Mouse (Mus musculus) left cerebral cortex, adult 11 months (tissue): ENCODE measurements around the gene Skint3.
"Not testable (repeated sequence)": the region's sequence is repeated elsewhere in the genome, so short reads cannot be mapped to it uniquely, and the experiment has no call there.

Experiments used
- DNase-seq: peaks from one replicate; pipeline ENCODE4 v3.0.0; 2022; ENCODE audit warnings: low spot score

The Skint3 gene

DNA sequence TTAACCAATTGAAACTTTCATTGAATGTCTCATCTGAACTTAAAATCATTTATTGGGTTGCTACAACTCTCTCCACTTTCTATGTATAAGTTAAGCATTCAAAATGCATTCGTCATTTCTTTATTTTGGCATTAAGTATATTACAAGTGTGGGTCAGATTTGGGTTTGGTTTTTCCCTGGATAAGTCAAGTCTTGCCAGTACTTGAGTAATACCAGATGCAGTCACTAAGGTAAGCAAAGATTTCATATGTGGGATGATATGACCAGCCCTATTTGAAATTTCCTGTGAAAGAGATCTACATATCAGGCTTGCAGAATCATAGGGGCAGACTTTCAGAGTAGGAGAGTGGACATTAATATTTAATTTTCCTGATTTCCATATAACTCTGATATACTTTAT, at the start of gene Skint3:
TSS of gene Skint3 (plus strand) at position 301 of the 400 bp plus-strand sequence.
- DNase-seq = no peak

DNA sequence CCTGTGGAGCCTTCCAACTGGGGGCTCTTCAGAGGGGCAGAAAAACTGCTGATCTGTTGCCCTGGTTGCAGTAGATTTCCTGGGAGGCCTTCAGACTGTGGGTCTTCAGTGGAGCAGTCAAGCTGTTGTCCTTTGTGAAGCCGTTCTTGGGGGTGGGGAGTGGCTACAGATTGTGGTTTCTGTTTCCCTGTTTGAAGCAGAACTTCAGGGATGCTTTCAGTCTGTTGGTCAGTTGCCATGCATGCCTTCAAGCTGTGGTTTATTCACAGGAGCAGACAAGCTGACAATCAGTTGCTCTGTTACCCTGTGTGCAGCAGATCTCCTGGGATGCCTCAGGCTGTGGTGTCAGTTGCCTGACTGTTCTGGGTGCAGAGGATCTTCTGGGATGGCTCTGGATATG, 11.4 kb downstream of the Skint3 start:
- no peak for DNase-seq

DNA sequence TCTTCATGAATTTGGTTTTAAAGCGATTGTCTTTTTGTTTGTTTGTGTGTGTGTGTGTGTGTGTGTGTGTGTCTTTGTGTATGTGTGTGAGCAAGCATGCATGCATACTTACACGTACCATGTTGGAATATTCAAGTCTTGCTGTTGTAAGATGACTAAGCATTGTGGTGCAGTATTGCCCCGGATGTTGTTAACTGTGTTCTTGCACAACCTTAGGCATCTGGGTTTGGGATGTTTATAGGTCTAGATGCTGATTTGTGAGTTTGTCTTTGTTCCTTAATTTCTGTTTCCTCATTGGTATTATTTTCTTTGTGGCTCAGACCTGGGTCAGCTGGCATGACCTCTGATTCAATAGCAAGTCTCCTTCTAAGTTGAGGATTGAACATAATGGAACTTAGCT, 11.9 kb downstream of the Skint3 start:
- no peak for DNase-seq

DNA sequence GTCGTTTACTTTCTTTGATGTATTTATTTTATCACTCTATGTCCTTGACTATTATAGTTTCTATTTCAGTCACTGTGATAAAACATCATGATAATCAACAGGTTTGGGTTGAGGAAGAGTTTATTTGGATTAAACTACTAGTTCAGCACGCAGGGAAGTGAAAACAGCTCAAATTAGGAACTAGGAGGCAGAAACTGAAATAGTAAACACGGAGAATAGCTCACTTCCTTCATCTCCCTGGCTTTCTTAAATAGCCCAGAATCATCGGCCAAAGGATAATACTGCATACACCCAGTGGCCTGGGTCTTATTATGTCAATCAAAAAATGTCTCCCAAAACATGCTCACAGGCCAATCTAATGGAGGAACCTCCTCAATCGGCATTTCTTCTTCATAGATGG, 24.0 kb downstream of the Skint3 start:
- no peak for DNase-seq

DNA sequence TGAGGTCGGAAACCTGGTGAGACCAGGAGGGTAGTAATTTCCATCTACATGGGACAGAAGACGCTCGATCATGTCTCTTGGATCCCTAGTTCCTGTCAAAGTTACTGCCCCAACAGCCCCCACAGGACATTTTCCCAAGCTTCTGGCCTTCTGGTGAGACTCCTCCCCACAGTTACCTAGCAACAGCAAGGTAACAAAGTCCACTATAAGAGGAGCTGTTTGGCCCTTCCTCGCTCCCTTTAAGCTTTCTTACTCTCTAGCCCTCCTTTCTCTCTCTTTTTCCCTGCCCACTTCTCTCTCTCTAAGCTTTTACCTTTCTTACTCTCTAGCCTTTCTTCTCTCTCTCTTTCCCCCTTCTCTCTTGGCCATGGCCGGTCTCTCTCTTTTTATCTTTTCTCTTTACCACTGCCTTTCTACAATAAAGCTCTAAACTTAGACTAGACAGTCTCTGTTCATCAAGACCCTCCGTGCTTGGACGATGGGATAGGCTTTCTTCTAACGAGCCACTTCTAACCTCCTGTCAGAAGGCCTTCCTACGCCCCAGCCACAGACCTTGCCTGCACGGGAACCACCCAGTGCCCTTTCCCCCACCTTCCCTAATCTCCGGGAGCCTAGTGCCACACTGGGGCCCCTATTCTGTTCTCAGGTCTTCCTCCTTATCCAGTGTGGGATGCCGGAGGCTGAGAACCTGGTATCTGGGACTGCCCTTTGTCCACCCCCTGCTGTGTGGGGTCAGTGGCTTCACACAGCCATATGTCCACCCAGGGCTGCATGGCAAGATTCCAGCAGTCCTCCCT, 55.3 kb downstream of the Skint3 start:
- no peak for DNase-seq

DNA sequence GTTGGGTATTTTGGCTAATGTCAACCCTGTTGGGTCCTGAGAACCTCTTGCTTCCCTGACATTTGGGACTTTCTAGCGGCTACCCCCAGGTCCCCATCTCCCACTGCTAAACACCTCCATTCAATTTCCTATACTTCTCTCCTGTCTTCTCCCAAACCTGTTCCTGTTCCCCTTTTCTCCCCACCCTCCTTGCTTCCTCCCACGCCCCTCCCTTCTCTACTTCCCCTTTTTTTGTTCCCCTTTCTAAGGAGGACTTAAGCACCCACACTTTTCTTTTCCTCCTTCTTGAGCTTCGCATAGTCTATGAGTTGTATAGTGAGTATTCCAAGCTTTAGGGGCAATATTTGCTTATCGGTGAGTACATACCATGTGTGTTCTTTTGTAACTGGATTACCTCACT, 56.4 kb downstream of the Skint3 start:
- DNase-seq = no peak

DNA sequence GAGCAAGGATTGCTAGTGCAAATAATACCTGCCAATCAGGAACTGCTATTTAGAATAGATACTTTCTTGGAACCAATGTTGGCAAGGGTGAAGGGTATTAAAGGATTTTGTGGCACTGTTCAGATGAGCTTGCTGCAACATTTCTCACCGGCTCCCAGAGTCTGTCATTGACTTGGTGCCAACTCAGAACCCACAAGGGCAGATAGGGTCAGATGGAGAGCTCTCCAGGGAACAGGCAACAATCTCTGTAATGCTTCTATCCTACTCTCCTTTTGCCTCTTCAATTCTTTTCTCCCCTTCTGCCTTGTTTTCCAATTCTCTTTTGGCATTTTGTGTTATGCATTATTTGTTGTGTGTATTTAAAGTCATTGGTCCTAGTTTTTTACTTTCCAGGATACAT, 70.3 kb downstream of the Skint3 start:
- no peak for DNase-seq

DNA sequence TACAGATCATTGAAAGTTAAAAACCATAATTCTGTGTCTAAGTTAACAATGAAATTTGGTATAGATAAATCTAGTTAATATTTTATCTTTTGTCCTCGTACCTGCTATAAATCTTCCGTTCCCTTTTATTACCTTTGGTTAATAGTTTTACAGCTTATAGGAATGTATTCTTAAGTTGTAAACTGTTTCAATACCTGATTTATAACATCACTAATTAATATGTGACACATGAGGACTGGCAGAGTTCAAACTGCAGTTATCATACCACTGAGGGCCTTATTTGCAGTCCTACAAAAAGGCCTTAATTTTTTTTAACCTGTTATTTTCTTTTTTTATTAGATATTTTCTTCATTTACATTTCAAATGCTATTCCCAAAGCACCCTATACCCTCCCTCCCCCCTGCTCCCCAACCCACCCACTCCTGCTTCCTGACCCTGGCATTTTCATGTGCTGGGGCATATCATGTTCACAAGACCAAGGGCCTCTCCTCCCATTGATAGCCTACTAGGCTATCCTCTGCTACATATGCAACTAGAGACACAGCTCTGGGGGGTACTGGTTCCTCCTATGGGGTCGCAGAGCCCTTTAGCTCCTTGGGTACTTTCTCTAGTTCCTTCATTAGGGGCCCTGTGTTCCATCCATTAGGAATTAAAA, 70.9 kb downstream of the Skint3 start:
- no peak for DNase-seq

DNA sequence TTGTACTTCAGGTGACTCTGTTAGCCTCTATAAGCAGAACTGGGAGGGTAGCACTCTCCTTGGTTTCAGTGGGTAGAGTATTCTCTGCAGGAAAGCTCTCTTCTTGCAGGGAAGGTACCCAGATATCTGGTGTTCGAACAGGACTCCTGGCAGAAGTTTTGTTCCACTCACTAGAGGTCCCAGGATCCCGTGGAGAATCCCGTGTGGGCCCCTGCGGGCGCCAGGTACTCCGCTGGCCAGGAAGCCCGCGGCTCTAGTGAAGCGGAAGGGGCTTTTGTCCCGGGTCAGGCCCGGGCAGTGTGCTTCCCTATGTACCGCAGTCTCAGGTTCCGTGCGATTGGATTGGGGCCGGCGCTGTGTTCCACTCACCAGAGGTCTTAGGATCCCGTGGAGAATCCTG, 117.1 kb downstream of the Skint3 start:
- not testable (repeated sequence) for DNase-seq
